Mouse (Mus musculus) gastrocnemius, postnatal 4 days (tissue): ENCODE results near the gene Galnt6. TPM values are rescaled to one million over a fixed set of nuclear protein-coding genes. Genes with fewer than 3 reads are reported as not detected.

Source experiments
- DNase-seq, 2 experiments: peaks; one replicate each; pipeline ENCODE4 v3.0.0; 2021 to 2022; ENCODE audit warnings: low spot score in 2 of 2, mixed read lengths in 2 of 2
- total RNA-seq, 2 experiments: library from RNA; stranded (reverse); gene quantifications; 2 replicates each; pipeline ENCODE4 v1.2.3; 2021

The Galnt6 gene
- total RNA-seq, 2 experiments from 2014 or later, result 0.80 to 0.96 TPM

- no peak for DNase-seq
Measured at GRCm38 (mm10) chr15:100754805-100755497, 25.8 kb upstream of the Galnt6 start.

DNA sequence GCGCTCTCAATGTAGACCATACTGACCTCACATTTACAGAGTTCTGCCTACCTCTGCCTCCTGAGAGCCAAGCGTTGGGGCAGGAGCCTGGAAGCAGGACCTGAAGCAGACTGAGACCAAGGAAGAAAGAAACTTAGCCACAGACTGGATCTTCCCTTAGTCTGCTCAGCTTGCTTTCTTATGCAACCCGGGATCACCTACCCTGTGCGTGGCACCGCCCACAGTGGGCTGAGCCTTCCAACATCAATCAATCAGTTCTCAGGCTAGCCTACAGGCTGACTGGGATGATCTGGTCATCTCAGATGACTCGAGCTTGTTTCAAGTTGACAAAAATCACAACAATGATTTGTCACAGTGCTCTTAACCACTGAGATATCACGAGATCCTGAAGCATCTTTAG, 24.9 kb upstream of the Galnt6 start:
- DNase-seq, result no peak

DNA sequence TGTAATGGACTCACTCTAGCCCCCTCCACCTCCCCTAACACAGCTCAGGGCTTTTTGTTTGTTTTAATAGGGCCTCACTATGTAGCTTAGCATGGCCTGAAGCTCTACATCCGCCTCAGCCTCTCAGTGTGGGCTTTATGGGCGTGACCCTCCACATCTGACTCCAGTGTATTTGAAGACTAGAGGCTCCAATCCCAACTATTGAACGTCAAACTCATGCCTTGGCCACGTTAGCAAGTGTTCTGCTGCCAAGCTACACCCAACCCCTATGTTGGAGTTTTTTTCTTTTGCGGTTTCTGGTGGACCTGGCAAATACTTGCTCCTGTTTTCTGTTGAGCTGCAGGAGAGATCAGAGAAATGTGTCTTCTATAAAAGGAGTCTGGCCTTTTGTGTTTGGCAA, 23.9 kb upstream of the Galnt6 start:
- no peak for DNase-seq

- DNase-seq, result no peak
Measured at GRCm38 (mm10) chr15:100752439-100752838, 23.3 kb upstream of the Galnt6 start.

GRCm38 (mm10) chr15:100749751-100750538, 20.8 kb upstream of the Galnt6 start:
- DNase-seq, result no peak

DNA sequence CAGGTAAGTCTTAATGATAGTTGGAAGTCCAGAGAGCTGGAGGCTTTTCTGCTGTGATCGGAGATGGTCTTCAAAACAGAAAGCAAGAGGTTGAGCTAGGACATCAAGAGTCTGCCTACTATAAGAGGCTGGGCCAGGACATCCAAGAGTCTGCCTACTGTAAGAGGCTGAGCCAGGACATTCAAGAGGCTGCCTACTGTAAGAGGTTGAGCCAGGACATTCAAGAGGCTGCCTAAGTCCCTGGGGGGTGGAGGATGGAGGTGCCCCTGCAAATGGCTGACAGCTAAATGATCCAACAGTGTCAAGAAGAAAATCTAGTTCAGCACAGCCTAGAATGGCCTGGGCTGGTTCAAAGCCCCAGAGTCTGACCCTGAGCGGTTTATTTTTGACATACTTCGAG, 19.4 kb upstream of the Galnt6 start:
- DNase-seq, result no peak

- DNase-seq, result no peak
Measured at GRCm38 (mm10) chr15:100747121-100747963, 18.2 kb upstream of the Galnt6 start.

GRCm38 (mm10) chr15:100746478-100747120, 17.4 kb upstream of the Galnt6 start:
- DNase-seq, result no peak

DNA sequence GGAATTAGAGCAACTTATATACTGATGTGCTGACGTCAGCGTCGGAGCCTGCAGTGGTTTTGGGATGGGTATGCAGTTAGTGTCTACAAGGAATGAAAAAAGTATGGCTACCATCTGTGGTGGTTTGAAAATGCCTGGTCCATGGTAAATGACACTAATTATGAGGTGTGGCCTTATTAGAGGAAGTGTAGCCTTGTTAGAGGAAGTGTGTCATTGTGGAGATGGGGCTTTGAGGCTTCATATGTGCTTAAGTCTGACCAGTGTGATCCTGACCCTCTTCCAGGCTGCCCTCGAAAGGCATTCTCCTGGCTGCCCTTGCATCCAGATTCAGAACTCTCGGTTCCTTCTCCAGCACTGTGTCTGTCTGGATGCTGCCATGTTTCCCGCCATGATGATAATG, 14.1 kb upstream of the Galnt6 start:
- no peak for DNase-seq

DNA sequence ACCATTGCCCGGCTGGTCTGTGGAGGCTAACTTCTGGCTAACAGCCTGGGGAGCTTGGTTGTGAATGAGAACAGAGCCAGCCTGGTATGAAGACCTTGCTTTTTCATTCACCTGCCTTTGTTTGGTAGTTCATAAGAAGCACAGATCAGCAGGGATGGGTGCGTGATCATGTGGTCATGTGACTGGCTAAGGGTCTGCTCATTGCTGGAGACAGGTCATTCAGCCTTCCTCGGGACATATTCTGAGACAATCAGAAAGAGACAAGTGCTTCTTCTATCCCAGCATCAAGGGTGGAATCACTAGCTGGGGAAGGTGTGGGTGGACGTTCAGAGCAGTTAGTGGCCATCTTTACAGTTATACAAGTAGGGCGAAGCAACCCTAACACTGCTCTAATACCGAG, 10.3 kb upstream of the Galnt6 start:
- no peak for DNase-seq

DNA sequence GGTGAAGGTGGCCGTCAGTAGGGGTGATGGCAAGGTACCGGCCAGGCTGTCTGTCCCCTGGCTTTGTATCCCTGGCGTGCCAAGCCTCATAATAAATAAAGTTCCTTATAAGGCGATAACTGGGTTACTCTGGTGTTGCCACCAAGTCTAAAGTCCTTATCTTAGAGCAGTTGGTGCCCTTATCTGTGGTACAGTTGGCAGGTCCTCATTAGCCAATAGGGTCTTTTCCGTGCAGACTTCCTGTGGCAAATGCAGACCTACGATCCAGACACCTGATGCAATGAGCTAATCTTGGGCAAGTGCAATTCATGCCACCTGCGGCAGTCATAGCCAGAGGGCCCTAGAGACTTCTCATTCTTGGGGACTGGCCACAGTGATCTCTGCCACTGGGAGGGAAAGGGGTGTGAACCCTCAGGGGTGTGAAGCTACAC, 9.2 kb upstream of the Galnt6 start:
- DNase-seq, result no peak

GRCm38 (mm10) chr15:100737667-100738066, 8.5 kb upstream of the Galnt6 start:
- no peak for DNase-seq

DNA sequence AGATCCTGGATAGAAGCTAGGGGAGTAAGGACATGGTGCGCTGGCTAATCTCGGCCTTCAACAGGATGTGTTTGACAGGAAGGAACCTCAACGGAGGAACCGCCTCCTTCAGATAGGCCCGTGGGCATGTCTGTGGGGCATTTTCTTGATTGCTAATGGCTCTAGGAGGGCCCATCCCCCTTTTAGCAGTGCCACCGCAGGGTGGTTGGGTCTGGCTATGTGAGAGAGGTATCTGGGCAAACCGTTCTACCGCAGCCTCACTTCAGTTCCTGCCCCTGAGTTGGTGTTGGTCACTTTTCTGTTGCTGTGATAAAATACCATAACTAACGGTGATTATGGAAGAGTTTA, 6.8 kb upstream of the Galnt6 start:
- DNase-seq, result no peak

DNA sequence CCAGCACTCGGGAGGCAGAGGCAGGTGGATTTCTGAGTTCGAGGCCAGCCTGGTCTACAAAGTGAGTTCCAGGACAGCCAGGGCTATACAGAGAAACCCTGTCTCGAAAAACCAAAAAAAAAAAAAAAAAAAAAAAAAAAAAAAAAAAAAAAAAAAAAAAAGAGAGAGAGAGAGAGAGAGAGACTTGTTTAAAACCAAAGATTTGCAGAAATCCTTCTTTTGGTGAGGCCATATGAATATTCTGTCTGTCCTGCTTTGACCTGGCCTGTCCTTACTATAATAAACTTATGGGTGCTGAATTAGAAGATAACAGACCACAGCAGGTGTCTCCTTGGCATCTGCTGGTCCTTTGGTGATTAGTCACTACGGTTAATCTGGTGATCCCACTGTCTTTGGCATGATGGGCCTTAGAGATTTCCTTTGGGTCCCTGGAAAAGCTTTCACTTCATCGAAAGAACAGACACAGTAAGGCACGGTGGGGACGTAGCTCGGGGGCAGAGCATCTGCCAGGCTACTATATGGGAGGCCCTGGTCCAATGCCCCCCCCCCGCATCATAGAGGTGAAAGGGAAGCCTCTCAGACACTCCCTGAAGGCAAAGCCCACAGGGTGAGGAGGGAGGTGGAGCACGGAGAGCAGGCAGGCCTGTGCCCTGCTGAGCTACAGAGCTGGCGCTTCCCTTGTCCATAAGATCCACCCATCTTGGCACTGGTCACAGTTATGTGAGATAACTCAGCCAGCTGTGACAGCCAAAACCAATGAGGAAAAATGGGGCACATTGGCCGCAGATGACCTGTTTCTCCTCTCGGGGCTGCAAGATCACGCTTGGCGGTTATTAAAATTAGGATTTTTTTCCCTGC, 6.1 kb upstream of the Galnt6 start:
- peak in 1 of 2 experiments; percentile 33 for DNase-seq

- DNase-seq, result no peak
Measured at GRCm38 (mm10) chr15:100732580-100732979, 3.4 kb upstream of the Galnt6 start.

GRCm38 (mm10) chr15:100731081-100731480, 1.9 kb upstream of the Galnt6 start:
- no peak for DNase-seq

DNA sequence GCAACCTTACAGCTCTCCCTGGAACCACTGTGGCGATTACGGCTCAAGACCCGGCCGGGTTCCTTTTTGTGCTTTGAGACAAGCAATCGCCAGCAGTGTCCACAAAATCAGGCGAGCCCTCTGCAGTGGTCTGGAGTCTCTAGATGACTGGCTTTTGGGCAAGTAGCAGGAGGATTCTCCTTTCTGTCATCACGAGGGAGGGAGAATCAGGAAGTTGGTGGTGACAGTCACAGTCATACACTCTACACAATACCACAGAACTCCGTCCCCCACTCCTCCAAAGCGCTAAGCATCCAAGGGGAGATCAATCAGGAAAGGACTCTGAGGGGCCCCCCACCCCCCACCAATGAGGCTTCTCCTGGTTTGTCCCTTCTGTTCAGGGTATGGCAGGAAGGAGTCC, 590 bp downstream of the Galnt6 start:
- no peak for DNase-seq

- DNase-seq, result no peak
Measured at GRCm38 (mm10) chr15:100727834-100728233, 1.3 kb downstream of the Galnt6 start.

DNA sequence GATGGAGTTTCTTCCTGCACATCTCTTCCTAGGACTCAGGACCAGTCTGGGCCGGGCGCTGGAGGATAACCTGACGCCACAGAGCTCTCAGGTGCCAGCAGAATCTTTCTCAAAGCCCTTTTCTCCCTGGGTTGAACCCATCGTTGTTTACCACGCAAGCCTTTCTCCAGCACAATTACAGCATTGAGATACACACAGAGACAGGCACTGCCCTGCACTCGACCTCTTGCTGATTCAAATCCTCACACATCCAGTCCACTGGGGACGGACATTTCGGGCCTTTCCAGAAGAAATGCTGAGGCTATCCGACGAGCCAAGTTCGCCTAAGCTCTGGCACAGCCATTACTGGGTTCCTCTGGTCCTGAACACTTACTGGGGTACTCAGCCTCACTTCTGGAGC, 2.5 kb downstream of the Galnt6 start:
- DNase-seq, result no peak

DNA sequence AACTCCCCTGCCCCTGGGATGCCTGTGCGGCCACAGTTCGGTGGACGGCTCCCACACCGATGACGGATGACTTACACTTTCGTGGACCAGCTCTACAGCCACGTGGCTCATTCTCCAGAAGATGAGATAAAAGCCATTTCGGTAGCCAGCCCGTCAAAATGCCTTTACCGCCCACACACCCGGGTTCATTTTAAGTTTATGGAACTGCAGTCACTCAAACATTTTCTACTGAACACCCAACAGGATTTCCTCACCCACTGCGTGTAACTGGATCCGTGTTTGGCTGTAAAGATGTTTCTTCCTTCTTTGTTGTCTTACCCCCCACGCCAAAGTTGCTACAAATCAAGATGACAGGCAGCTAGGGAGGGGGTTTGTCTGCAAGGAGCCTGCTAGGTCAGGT, 5.7 kb downstream of the Galnt6 start:
- DNase-seq, result no peak
